Mouse (Mus musculus) forebrain, embryonic 11.5 days (tissue): ENCODE data around the gene Nppc. TPM values are rescaled to one million over a fixed set of nuclear protein-coding genes. Genes with fewer than 3 reads are reported as not detected.
A peak's percentile ranks its signal among the peaks of the same experiment; 100 is the strongest.

Experiments
- ATAC-seq: fragments of 200-750 bp; cut with Nextera tagmentation; replicated peaks from 2 replicates; pipeline ENCODE4 v1.8.0; 2017; ENCODE audit warnings: moderate TSS enrichment; ENCODE audit not compliant: low FRiP score
- DNase-seq: peaks from one replicate; pipeline ENCODE4 v3.0.0-alpha.2; 2017; ENCODE audit warnings: low spot score
- H3K27ac ChIP-seq: fragments of 300-500 bp; sonication (generic); 2 replicates; pipeline ENCODE4 v1.5.1; 2014; ENCODE audit warnings: low read depth, low read length
- H3K27me3 ChIP-seq: fragments of 300-500 bp; sonication (generic); 2 replicates; pipeline ENCODE4 v1.6.1; 2014; ENCODE audit warnings: mild to moderate bottlenecking, low read length, mixed read lengths; ENCODE audit not compliant: control insufficient read depth, insufficient read depth
- H3K36me3 ChIP-seq: fragments of 300-500 bp; sonication (generic); 2 replicates; pipeline ENCODE4 v1.6.1; 2014; ENCODE audit warnings: mild to moderate bottlenecking, low read length, moderate library complexity, mixed read lengths; ENCODE audit not compliant: control insufficient read depth, insufficient read depth
- H3K4me1 ChIP-seq: fragments of 300-500 bp; sonication (generic); replicated peaks from 2 replicates; pipeline ENCODE4 v1.6.1; 2014; ENCODE audit warnings: low read length, mixed read lengths; ENCODE audit not compliant: control insufficient read depth, insufficient read depth
- H3K4me2 ChIP-seq: fragments of 300-500 bp; sonication (generic); 2 replicates; pipeline ENCODE4 v1.6.1; 2014; ENCODE audit warnings: low read depth, mild to moderate bottlenecking, low read length, moderate library complexity, mixed read lengths; ENCODE audit not compliant: severe bottlenecking
- H3K4me3 ChIP-seq: fragments of 300-500 bp; sonication (generic); 2 replicates; pipeline ENCODE4 v1.5.1; 2014; ENCODE audit warnings: low read depth, low read length
- H3K9ac ChIP-seq: fragments of 300-500 bp; sonication (generic); 2 replicates; pipeline ENCODE4 v1.6.1; 2014; ENCODE audit warnings: low read length
- H3K9me3 ChIP-seq: fragments of 300-500 bp; sonication (generic); 2 replicates; pipeline ENCODE4 v1.6.1; 2016; ENCODE audit warnings: low read length, mixed read lengths; ENCODE audit not compliant: control insufficient read depth
- WGBS: fragments of 180-500 bp; shearing (Covaris S2); extraction: QIAGEN DNeasy Blood & Tissue Kit; methylation state at CpG from one replicate; pipeline ENCODE4 v1.1.7; 2014; 5-methylcytosine and 5-hydroxymethylcytosine counted together
- polyA plus RNA-seq: library from polyadenylated mRNA; unstranded; fragments of >200 nt; fragmentation: Nextera tagmentation; extraction: Ambion mirVana; gene quantifications from 2 replicates; pipeline ENCODE4 v1.2.1, GENCODE M21; 2014

Nppc gene
- polyA plus RNA-seq, 1 experiment from 2014 or later, result 0.98 TPM

- H3K4me3 ChIP-seq, result no peak overlapping the region
- no peaks in the 10 kb centered on the region for H3K36me3 ChIP-seq
- H3K27me3 ChIP-seq, result no peaks in the 10 kb centered on the region
- no peak overlapping the region for H3K9ac ChIP-seq
- DNase-seq, result no peak
- no peaks in the 10 kb centered on the region for H3K9me3 ChIP-seq
- H3K27ac ChIP-seq, result no peak overlapping the region
- no peak overlapping the region for H3K4me2 ChIP-seq
- whole genome bisulfite sequencing, result 71% methylated on average over 13 of the region's 13 CpGs
- no peaks in the 10 kb centered on the region for H3K4me1 ChIP-seq
- ATAC-seq, result no peak
These were observed 27.1 kb downstream of the Nppc start for GRCm38 (mm10) chr1:86643101-86643809.

GRCm38 (mm10) chr1:86634751-86635359 lies 35.5 kb downstream of the Nppc start:
- Histone ChIP-seq H3K9me3 (no peaks in the 10 kb centered on the region), H3K4me3 (no peak overlapping the region), H3K27ac (no peak overlapping the region), H3K4me2 (no peak overlapping the region), H3K4me1 (no peaks in the 10 kb centered on the region; the same call in 1 of the 2 replicates), H3K9ac (no peak overlapping the region), H3K27me3 (no peaks in the 10 kb centered on the region), H3K36me3 (no peaks in the 10 kb centered on the region)
- WGBS, result 53% methylated on average over 6 of the region's 6 CpGs
- DNase-seq (no peak), ATAC-seq (peak; percentile 69; the same call in 1 of the 2 replicates)

GRCm38 (mm10) chr1:86633840-86634750 lies 36.3 kb downstream of the Nppc start:
- Histone ChIP-seq H3K4me1 (no peaks in the 10 kb centered on the region; the same call in 1 of the 2 replicates), H3K9me3 (no peaks in the 10 kb centered on the region), H3K36me3 (no peaks in the 10 kb centered on the region), H3K27me3 (no peaks in the 10 kb centered on the region), H3K27ac (no peak overlapping the region), H3K4me3 (no peak overlapping the region), H3K4me2 (no peak overlapping the region), H3K9ac (no peak overlapping the region)
- ATAC-seq (no peak), DNase-seq (no peak)
- 49% methylated on average over 7 of the region's 7 CpGs for WGBS

GRCm38 (mm10) chr1:86633434-86633833 lies 36.9 kb downstream of the Nppc start:
- Histone ChIP-seq H3K4me3 (no peak overlapping the region), H3K36me3 (no peaks in the 10 kb centered on the region), H3K4me1 (no peaks in the 10 kb centered on the region; the same call in 1 of the 2 replicates), H3K27ac (no peak overlapping the region), H3K4me2 (no peak overlapping the region), H3K27me3 (no peaks in the 10 kb centered on the region), H3K9me3 (no peaks in the 10 kb centered on the region), H3K9ac (no peak overlapping the region)
- WGBS, result 51% methylated on average over 3 of the region's 3 CpGs
- ATAC-seq (no peak), DNase-seq (no peak)

- ATAC-seq (no peak), DNase-seq (no peak)
- Histone ChIP-seq H3K9me3 (no peaks in the 10 kb centered on the region), H3K9ac (no peak overlapping the region), H3K27me3 (no peaks in the 10 kb centered on the region), H3K4me3 (no peak overlapping the region), H3K36me3 (no peaks in the 10 kb centered on the region), H3K4me2 (no peak overlapping the region), H3K4me1 (no peaks in the 10 kb centered on the region; the same call in 1 of the 2 replicates), H3K27ac (no peak overlapping the region)
- 77% methylated on average over 6 of the region's 6 CpGs for WGBS
These were observed 37.5 kb downstream of the Nppc start for GRCm38 (mm10) chr1:86632732-86633380.

GRCm38 (mm10) chr1:86630527-86630926 lies 39.8 kb downstream of the Nppc start:
- Histone ChIP-seq H3K9me3 (no peaks in the 10 kb centered on the region), H3K36me3 (no peaks in the 10 kb centered on the region), H3K27ac (no peak overlapping the region), H3K4me1 (no peaks in the 10 kb centered on the region; the same call in 1 of the 2 replicates), H3K27me3 (no peaks in the 10 kb centered on the region), H3K4me3 (no peak overlapping the region), H3K4me2 (no peak overlapping the region), H3K9ac (no peak overlapping the region)
- WGBS, result 91% methylated on average over 4 of the region's 4 CpGs
- DNase-seq, result no peak
- no peak for ATAC-seq

- Histone ChIP-seq H3K36me3 (no peaks in the 10 kb centered on the region), H3K27ac (no peak overlapping the region), H3K4me3 (no peak overlapping the region), H3K9ac (no peak overlapping the region), H3K27me3 (no peaks in the 10 kb centered on the region), H3K4me1 (no peaks in the 10 kb centered on the region; the same call in 1 of the 2 replicates), H3K9me3 (no peaks in the 10 kb centered on the region), H3K4me2 (no peak overlapping the region)
- ATAC-seq (no peak), DNase-seq (no peak)
- WGBS, result 59% methylated on average over 4 of the region's 4 CpGs
These were observed 40.4 kb downstream of the Nppc start for GRCm38 (mm10) chr1:86629936-86630335.

GRCm38 (mm10) chr1:86628270-86628669 lies 42.1 kb downstream of the Nppc start:
- no peak for DNase-seq
- no peak for ATAC-seq
- WGBS, result 80% methylated on average over 3 of the region's 3 CpGs

More at GRCm38 (mm10) chr1:86628270-86628669, 42.1 kb downstream of the Nppc start:
- Histone ChIP-seq H3K4me2 (no peak overlapping the region), H3K4me1 (no peaks in the 10 kb centered on the region), H3K27me3 (no peaks in the 10 kb centered on the region), H3K9ac (no peak overlapping the region), H3K36me3 (no peaks in the 10 kb centered on the region), H3K9me3 (no peaks in the 10 kb centered on the region), H3K27ac (no peak overlapping the region), H3K4me3 (no peak overlapping the region)
